Mouse (Mus musculus) thymus, adult 2 months (tissue): ENCODE measurements around the gene Zfp148.

ENCODE experiments used
- CTCF ChIP-seq: fragments of 200-500 bp; IDR thresholded peaks from 2 replicates; pipeline ENCODE4 v1.5.1; 2012; ENCODE audit warnings: mild to moderate bottlenecking, control low read depth, low read length, moderate library complexity, borderline replicate concordance; ENCODE audit not compliant: control insufficient read depth, poor library complexity, insufficient read depth; ENCODE audit errors: extremely low read depth
- POLR2A ChIP-seq: fragments of 200-500 bp; IDR thresholded peaks from 2 replicates; pipeline ENCODE4 v1.6.1; 2012; ENCODE audit warnings: mild to moderate bottlenecking, low read length, control low read depth, moderate library complexity; ENCODE audit not compliant: control insufficient read depth, poor library complexity, insufficient read depth; ENCODE audit errors: extremely low read depth

DNA sequence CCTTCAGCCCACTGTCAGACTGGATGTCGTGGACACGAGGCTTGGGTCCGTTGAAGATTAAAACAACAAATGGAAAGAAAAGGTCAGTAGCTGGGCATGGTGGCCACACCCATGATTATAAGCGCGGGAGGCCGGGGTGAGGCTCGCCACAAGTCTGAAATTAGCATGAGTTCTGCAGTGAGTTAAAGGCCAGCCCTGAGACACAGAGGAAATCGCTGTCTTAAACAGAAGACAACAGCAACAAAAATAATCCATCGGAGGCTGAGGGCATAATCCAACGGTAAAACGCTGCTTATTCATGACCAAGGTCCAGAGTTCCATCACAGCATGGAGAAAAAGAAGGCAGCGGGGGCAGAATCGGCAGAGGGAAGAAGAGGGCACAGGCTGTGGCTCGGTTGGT, 47.6 kb upstream of the Zfp148 start:
- no peak for TF ChIP-seq POLR2A
- no peak for TF ChIP-seq CTCF
